Mouse (Mus musculus) liver, embryonic 14.5 days (tissue): ENCODE data around the gene Fxyd3. TPM values are rescaled to one million over a fixed set of nuclear protein-coding genes. Genes with fewer than 3 reads are reported as not detected.

Experiments
- ATAC-seq: fragments of 200-750 bp; cut with Nextera tagmentation; 2 replicates; pipeline ENCODE4 v1.8.0; 2017; ENCODE audit warnings: moderate number of reproducible peaks, mild to moderate bottlenecking, moderate library complexity; ENCODE audit not compliant: insufficient read depth
- DNase-seq, 3 experiments: peaks; one replicate each; pipeline ENCODE4 v3.0.0-alpha.2; 2012 to 2013; ENCODE audit warnings: low read depth in 3 of 3, low spot score in 3 of 3
- H3K27ac ChIP-seq: fragments of 300-500 bp; sonication (generic); 2 replicates; pipeline ENCODE4 v1.5.1; 2014; ENCODE audit warnings: moderate library complexity, mild to moderate bottlenecking, control low read depth, inconsistent platforms
- H3K27me3 ChIP-seq: fragments of 300-500 bp; sonication (generic); 2 replicates; pipeline ENCODE4 v1.6.1; 2014; ENCODE audit warnings: mild to moderate bottlenecking, low read length, moderate library complexity; ENCODE audit not compliant: control insufficient read depth, insufficient read depth
- H3K36me3 ChIP-seq: fragments of 300-500 bp; sonication (generic); replicated peaks from 2 replicates; pipeline ENCODE4 v1.6.1; 2014; ENCODE audit warnings: low read depth; ENCODE audit not compliant: control insufficient read depth, insufficient read depth
- H3K4me1 ChIP-seq, 2 experiments: fragments of 200-500 bp in 1 of 2; fragments of 300-500 bp in 1 of 2; sonication (generic) in 1 of 2; replicated peaks; 2 replicates each; pipeline ENCODE4 v1.6.1; 2012 to 2014; ENCODE audit warnings: antibody characterized with exemption in 1 of 2, inconsistent platforms in 1 of 2, low read length in 1 of 2; ENCODE audit not compliant: control insufficient read depth in 2 of 2, insufficient read depth in 2 of 2
- H3K4me2 ChIP-seq: fragments of 300-500 bp; sonication (generic); 2 replicates; pipeline ENCODE4 v1.6.1; 2014; ENCODE audit warnings: low read depth, mild to moderate bottlenecking, control low read depth, moderate library complexity
- H3K4me3 ChIP-seq, 2 experiments: fragments of 200-500 bp in 1 of 2; fragments of 300-500 bp in 1 of 2; sonication (generic) in 1 of 2; 2 replicates each; pipeline ENCODE4 v1.5.1; 2012 to 2014; ENCODE audit warnings: low read depth in 2 of 2, low read length in 2 of 2, mild to moderate bottlenecking in 2 of 2, control low read depth in 1 of 2, inconsistent platforms in 1 of 2, moderate library complexity in 1 of 2; ENCODE audit not compliant: insufficient read depth in 1 of 2
- H3K9ac ChIP-seq: fragments of 300-500 bp; sonication (generic); replicated peaks from 2 replicates; pipeline ENCODE4 v1.6.1; 2014; ENCODE audit warnings: mild to moderate bottlenecking, control low read depth, moderate library complexity
- H3K9me3 ChIP-seq: fragments of 300-500 bp; sonication (generic); 2 replicates; pipeline ENCODE4 v1.6.1; 2016; ENCODE audit warnings: low read length, mixed read lengths; ENCODE audit not compliant: control insufficient read depth
- CTCF ChIP-seq: IDR thresholded peaks from 2 replicates; pipeline ENCODE4 v1.5.1; 2016; ENCODE audit warnings: antibody characterized with exemption, low read depth, control low read depth
- EP300 ChIP-seq: IDR thresholded peaks from 2 replicates; pipeline ENCODE4 v1.6.1; 2016; ENCODE audit warnings: antibody characterized with exemption, low read depth
- WGBS: fragments of 180-500 bp; shearing (Covaris S2); extraction: QIAGEN DNeasy Blood & Tissue Kit; methylation state at CpG from one replicate; pipeline ENCODE4 v1.1.7; 2014; ENCODE audit not compliant: insufficient replicate concordance; 5-methylcytosine and 5-hydroxymethylcytosine counted together
- polyA plus RNA-seq, 2 experiments: library from polyadenylated mRNA; depleted of rRNA in 1 of 2; stranded (reverse) in 1 of 2; unstranded in 1 of 2; fragments of >200 nt; fragmentation: Nextera tagmentation in 1 of 2; extraction: Ambion mirVana in 1 of 2; gene quantifications; 2 replicates each; pipeline versions ENCODE4 v1.2.1 to v1.2.3; 2012 to 2014

Fxyd3 gene
- polyA plus RNA-seq, 2 experiments: 0.54 to 0.86 TPM

DNA sequence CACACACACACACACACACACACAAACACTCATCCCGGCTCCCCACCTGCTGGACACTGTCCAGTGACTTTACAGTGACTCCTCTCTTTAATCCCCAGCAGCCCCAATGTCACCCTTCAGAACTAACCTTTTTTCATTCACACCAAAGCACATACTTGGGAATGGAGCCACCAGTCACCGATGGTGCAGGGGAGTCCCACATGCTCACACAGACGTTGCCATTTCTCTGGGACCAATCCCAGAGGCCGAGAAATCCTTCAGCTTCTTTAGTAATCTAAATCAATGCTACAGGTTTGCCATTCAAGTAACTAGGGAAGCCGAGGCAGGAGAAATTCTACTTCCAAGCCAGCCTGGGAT is 1.8 kb downstream of the Fxyd3 start:
- Histone ChIP-seq H3K4me1 (no peaks in the 10 kb centered on the region), H3K27ac (no peak overlapping the region), H3K4me2 (no peak overlapping the region), H3K9ac (no peak overlapping the region), H3K4me3 (no peak overlapping the region), H3K9me3 (no peaks in the 10 kb centered on the region), H3K36me3 (no peaks in the 10 kb centered on the region), H3K27me3 (no peaks in the 10 kb centered on the region)
- DNase-seq (no peak), ATAC-seq (no peak)
- 59% methylated on average over 5 of the region's 5 CpGs for whole genome bisulfite sequencing
- TF ChIP-seq EP300 (no peak), CTCF (no peak)

DNA sequence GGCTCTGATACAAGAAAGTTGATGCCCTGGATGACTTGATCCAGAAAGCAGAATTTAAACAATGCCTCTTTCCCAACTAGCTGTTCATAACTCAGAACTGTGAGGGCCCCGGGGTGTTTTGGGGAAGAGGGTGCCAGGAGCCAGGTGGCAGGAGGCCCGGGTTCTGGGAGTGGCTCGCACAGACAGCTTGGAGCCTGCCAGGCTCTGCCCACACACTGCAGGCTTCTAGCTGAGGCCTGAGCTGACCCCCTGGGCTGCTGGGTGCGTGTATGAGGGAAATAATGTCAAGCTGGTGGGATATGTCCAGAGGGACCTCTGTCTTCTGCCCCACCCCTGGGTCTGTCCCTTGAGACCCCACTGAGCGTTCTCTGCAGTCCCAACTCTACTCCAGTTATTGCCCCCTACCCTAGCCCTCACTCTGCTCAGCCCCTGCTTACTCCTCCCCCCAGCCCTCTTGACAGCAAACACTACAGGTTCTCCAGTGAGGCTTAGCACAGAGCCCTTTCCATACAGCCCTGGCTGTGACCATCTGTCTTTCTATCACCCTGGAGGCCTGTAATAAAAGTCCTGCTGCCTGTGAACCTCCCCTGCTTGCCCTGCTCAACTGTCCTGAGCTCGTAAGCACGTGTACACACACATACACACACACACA is 2.3 kb downstream of the Fxyd3 start:
- Histone ChIP-seq H3K4me2 (no peak overlapping the region), H3K27me3 (no peaks in the 10 kb centered on the region), H3K4me3 (no peak overlapping the region), H3K9ac (no peak overlapping the region), H3K9me3 (no peaks in the 10 kb centered on the region), H3K4me1 (no peaks in the 10 kb centered on the region), H3K36me3 (no peaks in the 10 kb centered on the region), H3K27ac (no peak overlapping the region)
- no peak for TF ChIP-seq CTCF
- no peak for TF ChIP-seq EP300
- DNase-seq (no peak), ATAC-seq (no peak)
- WGBS: 43% methylated on average over 7 of the region's 7 CpGs

DNA sequence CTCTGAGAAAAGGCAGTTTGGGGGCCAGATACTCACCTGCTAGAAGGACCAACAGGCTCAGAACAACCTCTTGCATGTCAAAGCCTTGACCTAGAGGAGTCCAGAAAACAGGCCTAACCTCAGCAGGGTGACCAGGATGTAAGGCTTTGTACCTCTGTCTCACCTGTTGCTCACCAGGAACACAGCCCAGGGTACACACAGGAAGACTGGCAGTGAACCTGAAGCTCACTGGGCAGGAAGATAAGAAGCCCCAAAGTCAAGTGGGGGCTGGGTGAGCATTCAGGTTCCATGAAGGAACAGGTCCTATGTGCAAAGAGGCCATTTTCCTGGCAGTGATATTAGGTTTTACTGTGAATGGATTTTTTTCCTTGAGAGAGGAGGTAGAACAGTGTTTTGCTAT is 3.0 kb downstream of the Fxyd3 start:
- H3K27ac ChIP-seq: no peak overlapping the region

DNA sequence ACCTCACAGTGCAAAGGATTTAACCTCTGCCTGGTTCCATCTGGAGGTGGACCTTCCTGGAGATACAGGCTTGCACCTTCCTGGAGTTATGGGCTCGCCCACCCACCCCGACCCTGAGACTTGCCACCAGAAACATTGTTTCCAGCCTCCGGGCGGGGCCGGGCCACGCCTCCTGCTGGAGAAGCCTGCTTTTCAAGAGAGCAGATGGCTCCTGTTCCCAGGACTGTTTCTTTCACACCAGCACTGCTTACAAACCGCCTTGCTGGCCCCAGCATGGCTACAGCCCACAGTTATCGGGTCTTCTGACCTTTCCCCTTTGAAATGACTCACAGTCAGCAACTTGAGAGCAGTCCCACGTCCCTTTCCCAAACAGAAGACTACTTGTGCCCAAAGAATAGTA is 4.2 kb downstream of the Fxyd3 start:
- Histone ChIP-seq H3K4me2 (no peak overlapping the region), H3K4me3 (no peak overlapping the region), H3K27me3 (no peaks in the 10 kb centered on the region), H3K4me1 (no peaks in the 10 kb centered on the region), H3K27ac (no peak overlapping the region), H3K9me3 (no peaks in the 10 kb centered on the region), H3K36me3 (no peaks in the 10 kb centered on the region), H3K9ac (no peak overlapping the region)
- WGBS: 57% methylated on average over 9 of the region's 9 CpGs
- no peak for TF ChIP-seq EP300
- TF ChIP-seq CTCF: no peak
- ATAC-seq (no peak), DNase-seq (no peak)

More for the DNA sequence above, 3.0 kb downstream of the Fxyd3 start:
- no peak for ATAC-seq
- Histone ChIP-seq H3K4me2 (no peak overlapping the region), H3K36me3 (no peaks in the 10 kb centered on the region), H3K27me3 (no peaks in the 10 kb centered on the region), H3K4me1 (no peaks in the 10 kb centered on the region), H3K9me3 (no peaks in the 10 kb centered on the region), H3K9ac (no peak overlapping the region), H3K4me3 (no peak overlapping the region)
- no peak for TF ChIP-seq CTCF
- no peak for TF ChIP-seq EP300
- no peak for DNase-seq

DNA sequence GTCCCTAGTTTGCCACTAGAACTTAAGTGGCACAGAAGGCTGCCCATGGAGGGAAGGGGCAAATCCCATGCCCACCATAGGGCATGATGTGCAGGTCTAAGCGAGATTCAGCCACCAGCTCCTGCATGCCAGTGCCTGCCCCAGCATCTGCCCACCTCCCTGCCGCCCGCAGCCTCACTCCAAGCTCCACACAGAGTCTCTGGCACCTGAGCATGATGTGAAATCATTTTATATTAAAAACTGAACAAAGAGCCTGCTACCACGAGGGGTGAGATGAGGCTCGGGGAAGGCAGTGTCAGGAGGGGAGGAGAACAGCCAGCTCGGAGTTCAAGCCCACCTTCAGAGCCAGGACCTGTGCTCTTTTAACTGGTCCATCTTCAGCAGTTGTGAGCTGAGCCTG is 6.2 kb downstream of the Fxyd3 start:
- H3K27me3 ChIP-seq: no peaks in the 10 kb centered on the region
- H3K4me1 ChIP-seq: no peaks in the 10 kb centered on the region
- H3K4me2 ChIP-seq: no peak overlapping the region
- H3K9me3 ChIP-seq: no peaks in the 10 kb centered on the region
- ATAC-seq: no peak
- no peaks in the 10 kb centered on the region for H3K36me3 ChIP-seq
- TF ChIP-seq CTCF (no peak), EP300 (no peak)
- no peak overlapping the region for H3K9ac ChIP-seq
- DNase-seq: no peak
- H3K4me3 ChIP-seq: no peak overlapping the region
- WGBS: 53% methylated on average over 6 of the region's 6 CpGs
- no peak overlapping the region for H3K27ac ChIP-seq
